Mouse (Mus musculus): ENCODE results near the gene Hpca.

- TF ChIP-seq CTCF (IDR thresholded peaks at IDR 0.05; ENCODE audit: low read depth) = no peak
- no peak for TF ChIP-seq EP300 (optimal IDR thresholded peaks at IDR 0.05)
These were observed 36.9 kb downstream of the Hpca start for GRCm38 (mm10) chr4:129084896-129085295.

Measured in stomach, postnatal 0 days (tissue).